Mouse (Mus musculus) ES-Bruce4 (cell line): Measurements from ENCODE around the gene Paxbp1.

Experiments
- CTCF ChIP-seq: IDR thresholded peaks from one replicate; pipeline ENCODE4 v1.8.1; 2011; ENCODE audit warnings: low read depth, low read length
- EP300 ChIP-seq: IDR thresholded peaks from 2 replicates; pipeline ENCODE4 v1.6.1; 2011; ENCODE audit warnings: low read depth, low read length; ENCODE audit not compliant: insufficient read depth
- POLR2A ChIP-seq: IDR thresholded peaks from one replicate; pipeline ENCODE4 v1.8.1; 2011; ENCODE audit warnings: low read length; ENCODE audit not compliant: insufficient read depth

GRCm38 (mm10) chr16:90966241-90966640 is 78.1 kb downstream of the Paxbp1 start:
- TF ChIP-seq POLR2A = no peak
- TF ChIP-seq CTCF = peak; percentile 1
- TF ChIP-seq EP300 = no peak
